Mouse (Mus musculus) 416B (cell line): Measurements from ENCODE around the gene Olfr1447.

Source experiments
- DNase-seq: peaks from one replicate; pipeline ENCODE4 v3.0.0; 2011; ENCODE audit warnings: low read depth

Olfr1447 gene

DNA sequence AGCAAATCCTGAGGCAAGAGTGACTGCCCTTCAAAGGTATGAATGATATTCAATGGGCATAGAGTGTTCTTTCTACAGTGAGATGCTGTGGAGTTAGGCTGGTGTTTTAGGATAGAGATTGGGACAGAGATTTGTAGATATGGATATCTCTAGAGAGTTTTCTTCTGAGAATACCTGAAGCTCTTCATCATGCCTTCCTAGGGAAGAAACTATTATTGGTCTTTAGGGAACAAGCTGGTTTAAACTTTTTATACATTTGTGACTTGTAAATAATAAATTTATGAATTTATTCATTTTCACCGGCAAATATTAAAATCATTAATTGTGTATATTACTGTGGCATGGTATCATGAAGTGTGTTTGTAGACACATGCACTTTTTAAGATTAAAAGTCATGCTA lies at the start of gene Olfr1447:
TSS of gene Olfr1447 (minus strand) at position 101 of the 400 bp plus-strand sequence.
- no peak for DNase-seq

DNA sequence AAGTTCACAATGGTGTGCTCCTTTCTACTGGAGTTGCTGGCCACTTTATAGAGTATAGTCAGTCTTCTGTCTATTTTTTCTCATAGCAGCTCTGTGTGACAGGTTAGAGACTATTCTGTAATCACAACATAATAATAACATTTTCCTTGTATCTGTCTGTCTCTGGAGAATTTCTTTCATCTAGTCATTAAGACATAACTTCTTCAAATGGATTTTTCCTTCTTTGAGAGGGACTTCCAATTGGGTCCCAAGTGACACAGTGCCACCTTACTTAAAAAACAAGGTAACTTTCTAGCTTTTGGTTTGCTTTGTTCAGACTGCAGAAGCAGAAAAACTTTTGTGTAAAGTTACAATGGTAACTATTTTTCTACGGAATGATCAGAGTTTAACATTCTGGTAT lies 46.4 kb upstream of the Olfr1447 start, which contains the start of gene Olfr1450:
TSS of gene Olfr1450 (plus strand) at position 301 of the 400 bp plus-strand sequence.
- no peak for DNase-seq

DNA sequence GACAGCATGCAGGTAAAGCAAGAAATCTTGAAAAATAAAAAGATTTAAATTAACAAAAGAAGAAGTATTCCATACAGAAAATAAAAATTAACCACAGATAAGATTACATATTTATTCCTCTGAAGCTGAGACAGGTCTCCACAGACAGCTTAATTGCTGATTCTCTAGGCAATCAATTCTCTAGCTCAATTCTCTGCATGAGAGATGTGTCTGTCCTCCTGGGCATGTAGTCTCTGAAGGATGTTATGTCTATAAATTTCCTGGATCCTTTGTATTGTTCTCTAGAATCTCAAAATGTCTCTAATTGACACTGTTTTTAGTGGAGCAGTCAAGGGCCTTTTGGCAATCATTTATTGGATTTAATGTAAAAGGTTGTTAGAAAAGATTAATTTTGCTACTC lies 27.0 kb upstream of the Olfr1447 start, which contains the start of gene Olfr1449:
TSS of gene Olfr1449 (plus strand) at position 301 of the 400 bp plus-strand sequence.
- DNase-seq = no peak

DNA sequence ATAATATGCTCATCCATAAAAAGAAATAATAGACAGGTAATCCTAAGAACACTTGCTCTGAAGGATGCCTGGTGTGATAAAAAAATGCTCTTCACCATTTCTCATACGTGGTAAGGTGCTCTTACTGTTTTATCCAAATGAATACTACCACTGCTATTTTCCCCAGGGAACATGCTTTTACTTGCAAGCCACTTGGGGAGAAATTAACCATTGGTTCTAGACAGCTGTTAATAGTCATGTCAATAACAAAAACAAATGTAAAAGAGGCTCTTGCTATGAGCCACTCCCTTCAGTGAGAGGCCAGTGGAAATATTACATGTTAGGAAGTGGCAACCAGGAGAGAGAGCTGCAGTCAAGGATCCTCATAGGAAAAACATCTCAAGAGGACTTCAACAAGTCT lies 20.8 kb upstream of the Olfr1447 start, which contains the start of gene Olfr1448:
TSS of gene Olfr1448 (minus strand) at position 101 of the 400 bp plus-strand sequence.
- DNase-seq = no peak

DNA sequence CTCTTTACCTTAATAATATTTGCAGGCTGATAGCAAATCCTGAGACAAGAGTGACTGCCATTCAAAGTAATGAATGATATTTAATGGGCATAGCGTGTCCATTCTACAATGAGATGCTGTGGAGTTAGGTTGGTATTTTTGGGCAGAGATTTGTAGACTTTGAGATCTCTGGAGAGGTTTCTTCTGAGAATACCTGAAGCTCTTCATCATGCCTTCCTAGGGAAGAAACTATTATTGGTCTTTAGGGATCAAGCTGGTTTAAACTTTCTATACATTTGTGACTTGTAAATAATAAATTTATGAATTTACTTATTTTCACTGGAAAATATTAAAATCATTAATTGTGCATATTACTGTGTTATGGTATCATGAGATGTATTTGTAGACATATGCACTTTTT lies 10.1 kb downstream of the Olfr1447 start, which contains the start of gene Olfr1446:
TSS of gene Olfr1446 (minus strand) at position 101 of the 400 bp plus-strand sequence.
- DNase-seq = no peak

DNA sequence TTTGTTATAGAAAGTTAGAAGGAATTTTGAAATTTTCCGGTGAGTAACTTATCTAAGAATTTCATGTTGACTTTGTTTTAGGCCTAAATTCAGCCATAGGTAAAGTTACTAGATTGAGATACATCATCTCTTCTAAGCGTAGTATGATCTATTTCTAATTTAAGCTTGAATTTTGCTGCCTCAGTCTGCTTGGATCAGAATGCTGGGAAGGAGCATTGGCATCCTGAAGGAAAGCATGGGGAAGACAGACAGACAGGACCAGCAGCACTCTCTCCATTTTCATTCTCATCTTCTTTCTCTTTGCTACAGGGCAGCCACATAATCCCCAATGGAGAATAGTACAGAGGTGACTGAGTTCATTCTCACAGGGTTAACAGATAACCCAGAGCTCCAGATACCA lies 20.0 kb downstream of the Olfr1447 start, which contains the start of gene Olfr1445:
TSS of gene Olfr1445 (plus strand) at position 301 of the 400 bp plus-strand sequence.
- DNase-seq = no peak

DNA sequence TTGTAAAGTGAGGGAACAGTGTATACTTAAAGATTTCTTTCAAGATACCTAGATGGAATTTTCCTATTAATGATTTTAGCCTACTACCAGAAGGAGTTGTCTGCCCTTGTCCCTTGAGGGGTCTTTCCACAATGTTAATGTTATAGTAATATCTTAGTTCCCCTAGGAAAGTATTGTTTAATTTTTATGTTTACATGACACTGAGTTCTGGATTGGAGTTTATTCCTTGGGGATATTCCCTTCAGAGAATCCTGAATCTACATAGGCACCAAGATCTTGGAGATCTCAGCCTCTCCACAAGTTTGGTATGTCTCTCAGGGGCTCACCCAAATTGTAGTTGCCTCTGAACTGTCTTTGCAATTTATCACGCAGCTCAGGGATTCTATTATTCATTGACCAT lies 46.6 kb downstream of the Olfr1447 start, which contains the start of gene Olfr1444:
TSS of gene Olfr1444 (plus strand) at position 301 of the 400 bp plus-strand sequence.
- no peak for DNase-seq
